Mouse (Mus musculus) brain, embryonic 14.5 days (tissue): ENCODE results near the gene Wdr46.

Experiments
- CTCF ChIP-seq: fragments of 200-500 bp; IDR thresholded peaks from 2 replicates; pipeline ENCODE4 v1.5.1; 2012; ENCODE audit warnings: inconsistent platforms, mild to moderate bottlenecking, moderate library complexity, borderline replicate concordance; ENCODE audit not compliant: insufficient read depth, insufficient read length; ENCODE audit errors: extremely low read depth
- POLR2A ChIP-seq: fragments of 200-500 bp; IDR thresholded peaks from 2 replicates; pipeline ENCODE4 v1.6.1; 2012; ENCODE audit warnings: mild to moderate bottlenecking, inconsistent platforms, borderline replicate concordance; ENCODE audit not compliant: poor library complexity, insufficient read depth, insufficient read length, severe bottlenecking; ENCODE audit errors: extremely low read depth

GRCm38 (mm10) chr17:33931947-33932346 lies 8.5 kb upstream of the Wdr46 start:
- TF ChIP-seq CTCF, result no peak
- no peak for TF ChIP-seq POLR2A
